In genomic region chr16:97856050-97856449, GRCm38 (mm10) we compare ENCODE assay signal across 8 mouse cellular contexts.
"Had no signal": no experiment of that assay in that cellular context is flagged by ENCODE, and none has a peak within 500 bp of the region (broad histone marks: within the 10 kb centered on the region; RNA-seq: fewer than 3 reads in every experiment).

No protein-coding gene starts in this region.

- DNase-seq: liver, postnatal 0 days; lung, adult 2 months; lung, postnatal 14 days; lung, postnatal 36 days; right cerebral cortex, postnatal 14 days; thymus, adult 18-20 months; thymus, postnatal 25 days; thymus, postnatal 4 days had no signal
